Mouse (Mus musculus) layer of hippocampus, adult 9-10 months (tissue): Measurements from ENCODE around the gene 9930111J21Rik2.
"Not testable (repeated sequence)": the region's sequence is repeated elsewhere in the genome, so short reads cannot be mapped to it uniquely, and the experiment has no call there.

Experiments used
- DNase-seq: peaks from one replicate; pipeline ENCODE4 v3.0.0; 2022; ENCODE audit warnings: low spot score

9930111J21Rik2 gene

DNA sequence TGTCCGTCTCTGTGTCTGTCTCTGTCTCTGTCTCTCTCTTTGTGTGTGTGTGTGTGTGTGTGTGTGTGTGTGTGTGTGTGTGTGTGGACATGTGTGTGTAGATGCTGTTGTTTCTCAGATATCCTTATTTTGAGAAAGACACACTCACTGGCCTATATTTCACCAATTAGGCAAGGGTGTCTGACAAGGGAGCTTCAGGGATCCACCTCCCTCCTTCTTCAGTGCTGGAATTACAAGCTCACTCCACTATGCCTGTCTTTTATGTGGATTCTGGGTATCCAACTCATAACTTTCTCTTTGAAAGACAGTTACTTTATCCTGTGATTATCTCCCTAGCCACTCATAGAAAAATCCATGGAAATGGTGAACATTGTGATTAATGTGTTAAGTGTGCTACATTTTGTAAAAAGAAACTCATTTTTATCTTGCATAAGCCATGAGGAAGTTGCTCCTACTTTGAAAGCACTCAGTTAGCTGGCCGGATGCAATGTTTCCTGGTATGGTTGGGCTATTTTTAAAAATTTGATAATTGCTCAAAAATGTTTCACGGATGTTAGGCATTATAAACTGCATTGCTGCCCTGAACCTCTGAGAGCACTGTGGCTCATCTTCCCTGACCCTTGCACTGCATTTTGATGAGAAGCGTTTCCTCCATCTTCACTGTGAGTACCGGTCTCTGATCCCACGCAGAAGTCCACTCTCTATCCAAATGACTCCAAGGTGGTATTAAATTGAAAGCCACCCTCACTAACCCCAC is 25.1 kb upstream of the 9930111J21Rik2 start, which contains the start of gene Ifi47:
Gene Ifi47, plus strand, starts transcription at position 587 of the 757 bp plus-strand sequence.
- DNase-seq = not testable (repeated sequence)

DNA sequence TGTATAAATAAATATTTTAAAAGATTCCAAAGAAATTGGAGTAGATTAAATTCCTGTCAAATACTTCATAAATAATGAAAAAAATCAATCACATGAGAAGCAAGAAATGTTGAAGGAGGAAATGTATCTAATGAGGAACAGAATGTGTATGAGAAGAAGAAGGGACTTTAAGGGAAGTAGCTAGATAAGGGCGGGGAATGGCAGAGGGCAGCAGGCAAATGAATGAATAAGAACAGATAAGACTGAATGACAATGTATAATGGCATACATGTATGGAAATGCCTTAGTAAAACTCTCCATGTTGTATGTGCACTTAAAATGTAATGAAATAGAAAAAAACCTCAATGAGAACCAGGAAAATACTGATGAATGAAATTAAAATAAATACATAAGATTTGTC is 17.3 kb upstream of the 9930111J21Rik2 start:
- no peak for DNase-seq

DNA sequence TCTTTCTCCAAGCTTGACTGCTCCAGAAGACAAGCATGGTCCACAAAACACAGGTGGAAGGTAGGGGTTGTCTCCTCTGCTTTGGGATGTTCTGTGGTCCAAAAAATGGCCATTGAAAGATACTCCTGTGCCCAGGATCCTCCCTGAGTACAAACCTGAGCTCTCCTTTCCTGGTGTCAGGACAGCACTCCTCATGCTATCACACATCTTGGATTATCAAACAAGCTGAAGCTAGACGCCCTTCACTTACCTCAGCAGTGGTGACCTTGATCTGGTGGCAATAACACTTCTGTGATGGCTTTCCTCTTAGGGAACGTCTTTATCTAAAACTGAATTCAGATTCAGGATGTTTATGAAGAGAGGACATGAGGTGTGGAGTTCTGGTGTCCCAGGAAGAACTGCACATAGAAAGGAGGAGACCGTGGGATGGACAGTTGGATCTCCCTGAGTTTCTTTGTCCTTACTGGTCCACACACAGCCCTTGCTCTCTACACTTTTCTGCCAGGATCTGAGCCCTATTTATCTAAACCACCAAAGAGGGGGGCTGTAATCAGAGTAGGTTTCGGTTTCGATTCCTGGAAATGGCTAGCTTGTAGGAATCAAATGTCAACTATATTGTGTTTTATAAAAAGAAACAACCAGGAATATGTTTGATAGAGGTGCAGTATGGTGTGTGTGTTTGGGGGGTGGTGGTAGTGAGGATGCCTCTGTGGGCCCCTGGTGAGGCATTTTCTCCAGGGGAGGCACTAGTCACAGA is 12.8 kb upstream of the 9930111J21Rik2 start, which contains the start of gene Tgtp2:
Gene Tgtp2, minus strand, starts transcription at position 494 of the 757 bp plus-strand sequence.
- not testable (repeated sequence) for DNase-seq

DNA sequence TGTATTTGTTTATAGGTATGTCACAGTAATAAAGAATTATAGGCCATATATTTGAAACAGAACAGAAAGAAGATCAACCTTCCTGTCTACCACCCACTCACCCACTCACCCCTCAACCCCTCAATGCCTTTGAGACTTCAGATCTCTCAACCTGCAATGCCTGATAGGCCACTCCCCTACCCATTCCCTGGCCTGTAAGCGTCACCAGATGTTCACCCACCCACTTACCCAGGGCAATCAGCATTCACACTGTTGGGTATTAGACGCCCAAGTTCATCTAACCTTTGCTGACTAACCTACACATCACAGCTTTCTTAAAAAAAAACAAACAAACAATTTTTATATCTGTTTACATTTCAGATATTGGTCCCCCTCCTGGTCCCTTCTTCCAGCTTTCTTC is 10.8 kb upstream of the 9930111J21Rik2 start:
- DNase-seq = not testable (repeated sequence)

DNA sequence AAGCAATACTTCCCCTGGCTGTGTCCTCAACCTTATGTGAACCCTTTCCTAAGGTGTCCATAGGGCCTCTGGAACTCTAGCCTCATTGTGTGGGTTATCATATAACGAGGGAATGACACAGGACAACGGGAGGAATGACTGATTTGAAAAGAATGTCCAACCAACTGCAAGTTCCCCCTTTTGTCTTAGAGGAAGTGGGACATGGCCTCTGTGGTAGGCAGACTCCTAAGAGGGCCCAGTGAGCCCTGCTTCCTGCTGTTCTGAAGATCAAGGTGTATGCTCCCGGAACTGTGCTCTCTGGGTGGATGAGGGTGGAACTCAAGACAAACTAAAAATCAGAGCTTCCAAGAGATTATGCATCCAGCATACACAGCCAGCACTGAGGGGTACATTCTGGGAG is 9.0 kb upstream of the 9930111J21Rik2 start:
- not testable (repeated sequence) for DNase-seq

DNA sequence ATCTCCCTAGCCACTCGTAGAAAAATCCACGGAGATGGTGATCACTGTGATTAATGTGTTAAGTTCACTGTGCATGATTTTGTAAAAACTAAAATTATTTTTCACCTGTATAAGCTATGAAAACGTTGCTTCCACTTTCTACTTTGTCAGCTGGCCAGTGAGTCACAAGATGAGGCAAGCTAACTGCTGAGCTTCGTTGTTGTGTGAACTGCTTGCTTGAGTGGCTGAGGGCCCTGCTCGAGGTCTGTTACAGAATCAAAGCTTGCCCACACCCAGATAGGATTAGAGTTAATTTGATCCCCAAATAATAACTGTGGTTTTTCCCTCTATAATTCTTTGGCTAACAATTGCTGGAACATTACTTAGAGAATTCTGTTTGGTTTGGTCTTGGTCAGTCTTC is 852 bp upstream of the 9930111J21Rik2 start:
- DNase-seq = not testable (repeated sequence)

DNA sequence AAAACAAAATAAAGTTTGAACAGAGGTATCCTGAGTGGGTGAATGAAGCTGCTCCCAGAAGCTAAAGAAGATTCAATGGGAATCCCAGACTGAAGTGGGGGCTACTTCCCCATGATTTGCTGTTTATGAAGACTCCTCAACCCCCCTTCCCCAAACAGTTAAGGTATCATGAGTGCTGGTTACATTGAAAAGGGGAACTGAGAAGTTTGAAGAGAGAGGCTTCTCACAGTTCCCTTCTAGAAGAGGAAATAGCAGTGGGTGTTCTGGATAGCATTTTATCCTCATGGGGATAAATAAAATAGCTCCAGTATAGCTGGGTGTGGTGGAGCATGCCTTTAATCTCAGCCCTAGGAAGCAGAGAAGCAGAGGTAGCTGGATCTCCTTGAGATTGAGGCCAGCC is 978 bp downstream of the 9930111J21Rik2 start:
- DNase-seq = not testable (repeated sequence)

DNA sequence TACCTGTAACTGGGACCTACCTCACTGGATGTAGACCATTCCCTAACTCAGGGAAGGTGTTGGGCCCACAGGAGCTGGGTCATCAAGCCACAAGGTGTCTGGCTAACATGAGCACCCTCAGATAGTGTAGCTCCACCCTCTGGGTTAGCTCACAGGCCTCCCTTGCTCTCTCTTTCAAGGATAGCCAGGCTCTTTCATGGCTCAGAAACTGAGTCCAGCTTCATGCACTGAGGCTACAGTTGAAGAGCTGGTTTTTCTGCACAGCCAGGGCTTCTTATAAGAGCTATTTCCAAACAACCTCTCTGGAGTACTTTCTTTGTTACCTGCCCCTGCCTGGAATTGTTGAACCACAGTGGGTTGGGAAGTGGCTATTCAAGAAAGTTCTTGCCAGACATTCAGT is 39.0 kb downstream of the 9930111J21Rik2 start:
- DNase-seq = not testable (repeated sequence)

DNA sequence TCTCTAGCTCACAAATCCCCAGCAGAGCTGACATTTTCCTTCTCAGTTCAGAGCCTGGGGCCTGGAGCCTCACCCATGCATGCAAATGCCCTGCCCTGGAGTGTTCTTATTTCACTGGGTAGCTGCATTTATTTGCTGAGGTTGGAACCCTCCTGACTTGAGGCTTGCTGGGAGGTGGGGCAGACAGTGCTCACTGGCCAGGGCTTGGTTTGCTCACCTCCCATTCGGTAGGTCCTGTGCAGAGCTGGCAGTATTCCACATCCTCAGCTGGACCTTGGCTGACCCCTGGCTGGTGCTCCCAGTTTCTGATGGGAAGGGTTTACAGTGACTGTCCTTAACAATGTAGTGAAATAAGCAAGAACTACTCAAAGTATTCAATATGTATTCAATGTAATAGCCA is 44.3 kb downstream of the 9930111J21Rik2 start:
- not testable (repeated sequence) for DNase-seq

DNA sequence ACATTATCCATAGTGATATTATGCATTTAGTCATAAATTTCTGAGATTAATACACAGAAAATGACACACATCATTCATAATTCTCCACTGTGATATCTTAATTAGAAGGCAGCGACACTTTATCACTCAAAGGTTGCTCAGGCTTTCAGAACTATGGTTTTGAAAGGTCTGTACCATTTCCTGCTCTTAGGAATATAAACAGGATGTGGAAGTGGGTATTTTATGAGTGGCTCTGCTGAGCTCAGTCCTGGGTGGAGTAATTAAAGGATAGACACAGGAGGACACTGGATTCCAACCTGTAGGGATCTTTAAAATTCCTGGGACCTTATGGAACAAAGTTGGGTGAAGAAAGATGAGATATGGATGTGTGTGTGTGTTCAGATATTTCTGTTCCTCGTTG is 44.7 kb downstream of the 9930111J21Rik2 start:
- not testable (repeated sequence) for DNase-seq

DNA sequence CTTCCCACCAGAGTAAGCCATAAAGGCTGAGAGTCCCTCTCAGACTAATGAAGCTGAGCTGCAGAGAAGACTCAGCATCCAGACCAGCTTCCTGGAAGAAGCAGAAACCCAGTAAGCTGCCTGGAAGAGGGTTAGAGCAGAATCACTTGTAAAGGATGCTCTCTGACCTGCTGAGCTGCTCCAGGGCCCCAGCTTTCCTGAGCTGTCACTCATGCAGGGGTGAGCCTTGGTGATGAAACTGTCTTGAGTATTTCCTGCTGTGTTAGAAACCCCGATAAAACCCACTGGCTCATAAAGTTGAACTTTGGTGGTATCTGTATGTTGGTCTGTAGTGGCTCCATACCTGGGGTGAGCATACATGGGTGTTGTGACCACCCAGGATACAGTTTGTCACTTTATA is 50.6 kb downstream of the 9930111J21Rik2 start:
- not testable (repeated sequence) for DNase-seq

DNA sequence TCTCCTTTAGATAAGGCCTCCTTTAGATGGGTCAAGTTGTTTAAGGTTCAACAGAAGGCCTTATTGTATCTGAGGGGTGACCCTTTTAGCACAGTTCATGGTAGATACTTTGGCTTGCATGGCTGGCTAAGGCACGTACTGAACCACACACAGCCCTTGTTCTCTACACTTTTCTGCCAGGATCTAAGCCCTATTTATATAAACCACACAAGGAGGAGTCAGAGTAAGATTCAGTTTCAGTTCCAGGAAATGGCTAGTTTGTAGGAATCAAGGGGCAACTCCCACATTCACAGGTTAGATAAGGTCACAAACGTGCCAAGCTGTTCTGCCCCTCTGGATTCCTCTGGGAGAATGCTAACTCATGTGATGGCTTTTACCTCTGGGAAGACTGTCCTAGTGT is 57.0 kb downstream of the 9930111J21Rik2 start, which contains the start of gene Tgtp1:
Gene Tgtp1, minus strand, starts transcription at position 155 of the 400 bp plus-strand sequence.
- not testable (repeated sequence) for DNase-seq

DNA sequence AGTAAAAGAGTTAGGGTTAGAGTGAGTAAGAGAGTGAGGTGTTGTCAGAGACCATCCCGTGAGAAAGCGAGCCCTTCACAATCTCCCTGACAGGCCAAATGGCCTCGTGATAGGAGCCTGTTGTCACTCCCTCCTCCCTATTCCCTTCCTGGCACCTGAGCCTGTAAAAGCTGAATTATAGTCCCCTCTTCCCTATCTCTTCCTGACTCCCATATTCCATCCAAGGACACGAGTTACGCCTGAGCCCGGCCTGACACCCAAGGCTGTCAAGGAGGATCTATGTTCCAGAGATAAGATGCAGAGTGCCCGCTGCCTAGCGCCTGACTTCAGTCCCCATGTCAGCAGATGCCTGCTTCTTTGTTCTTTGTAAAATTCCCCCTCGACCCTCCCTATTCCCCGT is 57.7 kb downstream of the 9930111J21Rik2 start:
- not testable (repeated sequence) for DNase-seq

DNA sequence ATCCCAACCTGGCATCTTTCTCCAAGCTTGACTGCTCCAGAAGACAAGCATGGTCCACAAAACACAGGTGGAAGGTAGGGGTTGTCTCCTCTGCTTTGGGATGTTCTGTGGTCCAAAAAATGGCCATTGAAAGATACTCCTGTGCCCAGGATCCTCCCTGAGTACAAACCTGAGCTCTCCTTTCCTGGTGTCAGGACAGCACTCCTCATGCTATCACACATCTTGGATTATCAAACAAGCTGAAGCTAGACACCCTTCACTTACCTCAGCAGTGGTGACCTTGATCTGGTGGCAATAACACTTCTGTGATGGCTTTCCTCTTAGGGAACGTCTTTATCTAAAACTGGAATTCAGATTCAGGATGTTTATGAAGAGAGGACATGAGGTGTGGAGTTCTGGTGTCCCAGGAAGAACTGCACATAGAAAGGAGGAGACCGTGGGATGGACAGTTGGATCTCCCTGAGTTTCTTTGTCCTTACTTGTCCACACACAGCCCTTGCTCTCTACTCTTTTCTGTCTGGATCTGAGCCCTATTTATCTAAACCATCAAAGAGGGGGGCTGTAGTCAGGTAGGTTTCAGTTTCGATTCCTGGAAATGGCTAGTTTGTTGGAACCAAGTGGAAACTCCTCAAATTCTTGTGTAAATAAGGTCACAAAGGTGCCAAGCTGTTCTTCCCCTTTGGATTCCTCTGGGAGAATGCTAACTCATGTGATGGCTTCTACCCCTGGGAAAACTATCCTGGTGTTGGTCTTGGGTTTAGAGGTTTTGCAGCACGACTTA is 59.1 kb downstream of the 9930111J21Rik2 start, which contains the start of gene Gm12185:
Gene Gm12185, minus strand, starts transcription at position 487 of the 781 bp plus-strand sequence.
- DNase-seq = not testable (repeated sequence)

DNA sequence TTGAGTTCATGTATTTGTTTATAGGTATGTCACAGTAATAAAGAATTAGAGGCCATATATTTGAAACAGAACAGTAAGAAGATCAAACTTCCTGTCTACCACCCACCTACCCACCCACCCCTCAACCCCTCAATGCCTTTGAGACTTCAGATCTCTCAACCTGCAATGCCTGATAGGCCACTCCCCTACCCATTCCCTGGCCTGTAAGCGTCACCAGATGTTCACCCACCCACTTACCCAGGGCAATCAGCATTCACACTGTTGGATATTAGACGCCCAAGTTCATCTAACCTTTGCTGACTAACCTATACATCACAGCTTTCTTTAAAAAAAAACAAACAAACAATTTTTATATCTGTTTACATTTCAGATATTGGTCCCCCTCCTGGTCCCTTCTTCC is 61.1 kb downstream of the 9930111J21Rik2 start:
- not testable (repeated sequence) for DNase-seq

DNA sequence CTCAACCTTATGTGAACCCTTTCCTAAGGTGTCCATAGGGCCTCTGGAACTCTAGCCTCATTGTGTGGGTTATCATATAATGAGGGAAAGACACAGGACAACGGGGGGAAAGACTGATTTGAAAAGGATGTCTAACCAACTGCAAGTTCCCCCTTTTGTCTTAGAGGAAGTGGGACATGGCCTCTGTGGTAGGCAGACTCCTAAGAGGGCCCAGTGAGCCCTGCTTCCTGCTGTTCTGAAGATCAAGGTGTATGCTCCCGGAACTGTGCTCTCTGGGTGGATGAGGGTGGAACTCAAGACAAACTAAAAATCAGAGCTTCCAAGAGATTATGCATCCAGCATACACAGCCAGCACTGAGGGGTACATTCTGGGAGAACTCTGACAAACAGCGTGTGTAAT is 62.8 kb downstream of the 9930111J21Rik2 start:
- DNase-seq = not testable (repeated sequence)

DNA sequence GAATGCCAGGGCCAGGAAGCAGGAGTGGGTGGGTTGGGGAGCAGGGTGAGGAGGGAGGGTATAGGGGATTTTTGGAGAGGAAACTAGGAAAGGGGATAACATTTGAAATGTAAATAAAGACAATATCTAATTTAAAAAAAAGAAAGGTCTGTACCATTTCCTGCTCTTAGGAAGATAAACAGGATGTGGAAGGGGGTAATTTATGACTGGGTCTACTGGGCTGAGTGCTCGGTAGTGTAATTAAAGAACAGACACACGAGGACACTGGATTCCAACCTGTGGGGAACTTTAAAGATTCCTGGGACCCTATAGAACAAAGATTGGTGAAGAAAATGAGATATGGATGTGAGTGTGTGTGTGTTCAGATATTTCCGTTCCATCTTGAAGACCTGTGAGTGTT is 68.2 kb downstream of the 9930111J21Rik2 start:
- DNase-seq = not testable (repeated sequence)

DNA sequence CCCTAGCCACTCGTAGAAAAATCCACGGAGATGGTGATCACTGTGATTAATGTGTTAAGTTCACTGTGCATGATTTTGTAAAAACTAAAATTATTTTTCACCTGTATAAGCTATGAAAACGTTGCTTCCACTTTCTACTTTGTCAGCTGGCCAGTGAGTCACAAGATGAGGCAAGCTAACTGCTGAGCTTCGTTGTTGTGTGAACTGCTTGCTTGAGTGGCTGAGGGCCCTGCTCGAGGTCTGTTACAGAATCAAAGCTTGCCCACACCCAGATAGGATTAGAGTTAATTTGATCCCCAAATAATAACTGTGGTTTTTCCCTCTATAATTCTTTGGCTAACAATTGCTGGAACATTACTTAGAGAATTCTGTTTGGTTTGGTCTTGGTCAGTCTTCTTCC is 71.0 kb downstream of the 9930111J21Rik2 start:
- DNase-seq = not testable (repeated sequence)

DNA sequence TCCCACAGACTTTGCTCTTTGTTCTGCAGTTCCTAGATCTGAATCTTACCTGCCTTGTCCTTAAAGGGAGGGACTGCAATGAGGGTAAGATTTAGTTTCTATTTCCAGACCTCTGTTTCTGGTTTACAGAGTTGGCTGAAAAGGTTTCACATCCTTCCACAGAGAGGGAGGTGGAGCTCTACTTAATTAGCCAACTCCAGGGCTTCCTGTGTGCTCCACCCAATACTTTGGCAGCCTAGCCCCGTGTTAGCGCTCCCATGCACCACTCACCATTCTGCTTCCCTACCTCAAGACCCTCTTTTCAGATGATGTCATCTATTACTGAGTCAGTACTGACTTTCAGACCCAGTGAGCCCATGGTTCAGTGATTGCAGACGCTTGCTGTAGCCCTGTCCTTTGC is 71.8 kb downstream of the 9930111J21Rik2 start, which contains the start of gene 9930111J21Rik1:
Gene 9930111J21Rik1, minus strand, starts transcription at position 148 of the 400 bp plus-strand sequence.
- not testable (repeated sequence) for DNase-seq

DNA sequence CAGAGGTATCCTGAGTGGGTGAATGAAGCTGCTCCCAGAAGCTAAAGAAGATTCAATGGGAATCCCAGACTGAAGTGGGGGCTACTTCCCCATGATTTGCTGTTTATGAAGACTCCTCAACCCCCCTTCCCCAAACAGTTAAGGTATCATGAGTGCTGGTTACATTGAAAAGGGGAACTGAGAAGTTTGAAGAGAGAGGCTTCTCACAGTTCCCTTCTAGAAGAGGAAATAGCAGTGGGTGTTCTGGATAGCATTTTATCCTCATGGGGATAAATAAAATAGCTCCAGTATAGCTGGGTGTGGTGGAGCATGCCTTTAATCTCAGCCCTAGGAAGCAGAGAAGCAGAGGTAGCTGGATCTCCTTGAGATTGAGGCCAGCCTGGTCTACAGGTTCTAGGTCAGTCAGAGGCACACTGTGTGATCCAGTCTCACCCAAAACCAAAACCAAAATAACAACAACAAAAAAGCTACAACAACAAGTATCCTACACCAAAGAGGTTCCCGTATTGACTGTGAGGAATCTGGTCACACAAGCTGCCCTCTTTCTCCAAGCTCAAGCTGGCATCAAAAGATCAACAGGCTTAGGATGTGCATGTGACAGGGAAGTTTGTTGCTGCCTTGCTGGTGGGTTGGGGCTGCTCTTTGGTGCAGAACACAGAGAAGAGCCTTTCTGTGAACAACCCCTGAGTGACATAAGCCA is 72.7 kb downstream of the 9930111J21Rik2 start, which contains the start of gene Olfr56:
Gene Olfr56, plus strand, starts transcription at position 650 of the 700 bp plus-strand sequence.
- not testable (repeated sequence) for DNase-seq

DNA sequence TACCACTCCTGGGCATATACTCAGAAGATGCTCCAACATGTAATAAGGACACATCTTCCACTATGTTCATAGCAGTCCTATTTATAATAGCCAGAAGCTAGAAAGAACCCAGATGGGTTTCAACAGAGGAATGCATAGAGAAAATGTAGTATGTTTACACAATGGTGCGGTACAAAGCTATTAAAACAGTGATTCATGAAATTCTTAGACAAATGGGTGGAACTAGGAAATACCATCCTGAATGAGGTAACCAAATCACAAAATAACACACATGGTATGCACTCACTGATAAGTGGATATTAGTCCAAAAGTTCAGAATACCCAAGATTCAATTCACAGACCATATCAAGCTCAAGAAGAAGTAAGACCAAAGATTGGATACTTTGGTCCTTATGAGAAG is 76.4 kb downstream of the 9930111J21Rik2 start:
- not testable (repeated sequence) for DNase-seq
